Mouse (Mus musculus) ovary, postnatal 14 days (tissue): ENCODE data around the gene Sox12.
"Not testable (repeated sequence)": the region's sequence is repeated elsewhere in the genome, so short reads cannot be mapped to it uniquely, and the experiment has no call there.

Experiments
- DNase-seq: peaks from one replicate; pipeline ENCODE4 v3.0.0; 2022; ENCODE audit warnings: low spot score

Sox12 gene

GRCm38 (mm10) chr2:152358977-152359376, 38.9 kb downstream of the Sox12 start:
- DNase-seq: not testable (repeated sequence)

GRCm38 (mm10) chr2:152357254-152357653, 40.6 kb downstream of the Sox12 start:
- DNase-seq: no peak

- peak; percentile 41 for DNase-seq
Observed at GRCm38 (mm10) chr2:152349842-152350540, 47.9 kb downstream of the Sox12 start.

- no peak for DNase-seq
Observed at GRCm38 (mm10) chr2:152349205-152349604, 48.7 kb downstream of the Sox12 start.

GRCm38 (mm10) chr2:152347722-152348121, 50.1 kb downstream of the Sox12 start:
- DNase-seq: no peak

- no peak for DNase-seq
Observed at GRCm38 (mm10) chr2:152346776-152347465, 50.9 kb downstream of the Sox12 start.

- DNase-seq: no peak
Observed at GRCm38 (mm10) chr2:152345393-152345792, 52.5 kb downstream of the Sox12 start.

- DNase-seq: no peak
Observed at GRCm38 (mm10) chr2:152344909-152345308, 53.0 kb downstream of the Sox12 start.

GRCm38 (mm10) chr2:152344361-152344760, 53.5 kb downstream of the Sox12 start:
- no peak for DNase-seq
